Mouse (Mus musculus) liver, postnatal 0 days (tissue): Measurements from ENCODE around the gene Dnaic2. TPM values are rescaled to one million over a fixed set of nuclear protein-coding genes. Genes with fewer than 3 reads are reported as not detected.

ENCODE experiments used
- ATAC-seq: fragments of 200-750 bp; cut with Nextera tagmentation; 2 replicates; pipeline ENCODE4 v1.8.0; 2017; ENCODE audit warnings: mild to moderate bottlenecking, moderate library complexity
- DNase-seq: peaks from one replicate; pipeline ENCODE4 v3.0.0-alpha.2; 2016
- H3K27ac ChIP-seq: fragments of 300-500 bp; sonication (generic); 2 replicates; pipeline ENCODE4 v1.5.1; 2014; ENCODE audit warnings: antibody characterized with exemption, moderate library complexity, mild to moderate bottlenecking, low read depth
- H3K27me3 ChIP-seq: fragments of 300-500 bp; sonication (generic); 2 replicates; pipeline ENCODE4 v1.6.1; 2014; ENCODE audit warnings: low read length, control low read depth, mixed read lengths; ENCODE audit not compliant: insufficient read depth
- H3K36me3 ChIP-seq: fragments of 300-500 bp; sonication (generic); replicated peaks from 2 replicates; pipeline ENCODE4 v1.6.1; 2014; ENCODE audit warnings: mild to moderate bottlenecking, control low read depth, low read length, moderate library complexity, mixed read lengths; ENCODE audit not compliant: insufficient read depth
- H3K4me1 ChIP-seq: fragments of 300-500 bp; sonication (generic); 2 replicates; pipeline ENCODE4 v1.6.1; 2014; ENCODE audit warnings: antibody characterized with exemption, mild to moderate bottlenecking, control low read depth; ENCODE audit not compliant: insufficient read depth
- H3K4me2 ChIP-seq: fragments of 300-500 bp; sonication (generic); 2 replicates; pipeline ENCODE4 v1.6.1; 2014; ENCODE audit warnings: low read depth, mild to moderate bottlenecking, low read length, moderate library complexity, mixed read lengths
- H3K4me3 ChIP-seq: fragments of 300-500 bp; sonication (generic); 2 replicates; pipeline ENCODE4 v1.5.1; 2014; ENCODE audit warnings: low read depth, low read length
- H3K9ac ChIP-seq: fragments of 300-500 bp; sonication (generic); replicated peaks from 2 replicates; pipeline ENCODE4 v1.6.1; 2014; ENCODE audit warnings: mild to moderate bottlenecking, moderate library complexity
- H3K9me3 ChIP-seq: fragments of 300-500 bp; sonication (generic); 2 replicates; pipeline ENCODE4 v1.6.1; 2016; ENCODE audit warnings: mild to moderate bottlenecking, control low read depth, low read length, mixed read lengths
- CTCF ChIP-seq: sonication (generic); IDR thresholded peaks from 2 replicates; pipeline ENCODE4 v1.5.1; 2016; ENCODE audit warnings: antibody characterized with exemption, low read depth
- EP300 ChIP-seq: IDR thresholded peaks from 2 replicates; pipeline ENCODE4 v1.6.1; 2016; ENCODE audit warnings: antibody characterized with exemption, low read depth, mild to moderate bottlenecking
- WGBS: fragments of 180-500 bp; shearing (Covaris S2); extraction: QIAGEN DNeasy Blood & Tissue Kit; methylation state at CpG from one replicate; pipeline ENCODE4 v1.1.7; 2014; ENCODE audit not compliant: insufficient replicate concordance; 5-methylcytosine and 5-hydroxymethylcytosine counted together
- polyA plus RNA-seq: library from polyadenylated mRNA; unstranded; fragments of >200 nt; fragmentation: Nextera tagmentation; extraction: Ambion mirVana; gene quantifications from 2 replicates; pipeline ENCODE4 v1.2.1, GENCODE M21; 2015

The Dnaic2 gene
- polyA plus RNA-seq, 1 experiment from 2014 or later: 0.13 TPM

- no peaks in the 10 kb centered on the region for H3K9me3 ChIP-seq
- H3K4me1 ChIP-seq: no peaks in the 10 kb centered on the region
- no peak overlapping the region for H3K4me3 ChIP-seq
- no peak for DNase-seq
- 79% methylated on average over 3 of the region's 3 CpGs for WGBS
- no peak overlapping the region for H3K4me2 ChIP-seq
- H3K36me3 ChIP-seq: peaks cover 6% of the 10 kb centered on the region; the same call in 1 of the 2 replicates
- H3K27ac ChIP-seq: no peak overlapping the region
- H3K9ac ChIP-seq: no peak overlapping the region
- no peak for TF ChIP-seq CTCF
- TF ChIP-seq EP300: no peak
- no peak for ATAC-seq
- no peaks in the 10 kb centered on the region for H3K27me3 ChIP-seq
Observed at GRCm38 (mm10) chr11:114711393-114711792, 15.8 kb upstream of the Dnaic2 start.

GRCm38 (mm10) chr11:114711861-114712260, 15.3 kb upstream of the Dnaic2 start:
- Histone ChIP-seq H3K27me3 (no peaks in the 10 kb centered on the region), H3K4me1 (no peaks in the 10 kb centered on the region), H3K4me2 (no peak overlapping the region), H3K9ac (no peak overlapping the region), H3K36me3 (peaks cover 6% of the 10 kb centered on the region; the same call in 1 of the 2 replicates), H3K4me3 (no peak overlapping the region), H3K27ac (no peak overlapping the region), H3K9me3 (no peaks in the 10 kb centered on the region)
- ATAC-seq (no peak), DNase-seq (no peak)
- TF ChIP-seq CTCF (no peak), EP300 (no peak)
- WGBS: 80% methylated on average over 12 of the region's 12 CpGs

GRCm38 (mm10) chr11:114714526-114714925, 12.7 kb upstream of the Dnaic2 start:
- Histone ChIP-seq H3K27ac (no peak overlapping the region), H3K36me3 (peaks cover 2% of the 10 kb centered on the region; the same call in 1 of the 2 replicates), H3K4me3 (no peak overlapping the region), H3K4me1 (no peaks in the 10 kb centered on the region), H3K4me2 (no peak overlapping the region), H3K9me3 (no peaks in the 10 kb centered on the region), H3K9ac (no peak overlapping the region), H3K27me3 (no peaks in the 10 kb centered on the region)
- WGBS: 91% methylated on average over 6 of the region's 6 CpGs
- no peak for DNase-seq
- TF ChIP-seq CTCF (no peak), EP300 (no peak)
- no peak for ATAC-seq

- H3K27me3 ChIP-seq: no peaks in the 10 kb centered on the region
- no peak overlapping the region for H3K4me2 ChIP-seq
- no peak for TF ChIP-seq CTCF
- 77% methylated on average over 7 of the region's 7 CpGs for WGBS
- H3K4me3 ChIP-seq: no peak overlapping the region
- no peaks in the 10 kb centered on the region for H3K9me3 ChIP-seq
- DNase-seq (no peak), ATAC-seq (no peak)
- no peak overlapping the region for H3K9ac ChIP-seq
- no peaks in the 10 kb centered on the region for H3K4me1 ChIP-seq
- peaks cover 2% of the 10 kb centered on the region; the same call in 1 of the 2 replicates for H3K36me3 ChIP-seq
- H3K27ac ChIP-seq: no peak overlapping the region
Observed at GRCm38 (mm10) chr11:114715531-114715930, 11.7 kb upstream of the Dnaic2 start.

- ATAC-seq (peak; percentile 46; the same call in 1 of the 2 replicates), DNase-seq (no peak)
- Histone ChIP-seq H3K4me3 (no peak overlapping the region), H3K4me1 (peaks cover 5% of the 10 kb centered on the region), H3K36me3 (no peaks in the 10 kb centered on the region), H3K27me3 (no peaks in the 10 kb centered on the region), H3K4me2 (no peak overlapping the region), H3K9ac (no peak overlapping the region), H3K27ac (no peak overlapping the region), H3K9me3 (no peaks in the 10 kb centered on the region)
- TF ChIP-seq EP300 (no peak), CTCF (no peak)
- 68% methylated on average over 10 of the region's 10 CpGs for WGBS
Observed at GRCm38 (mm10) chr11:114720535-114720934, 6.7 kb upstream of the Dnaic2 start.

GRCm38 (mm10) chr11:114722438-114722837, 4.8 kb upstream of the Dnaic2 start:
- H3K4me3 ChIP-seq: no peak overlapping the region
- no peaks in the 10 kb centered on the region for H3K9me3 ChIP-seq
- DNase-seq (no peak), ATAC-seq (no peak)
- no peak overlapping the region for H3K9ac ChIP-seq
- WGBS: 84% methylated on average over 8 of the region's 8 CpGs
- no peaks in the 10 kb centered on the region for H3K36me3 ChIP-seq
- TF ChIP-seq EP300 (no peak), CTCF (no peak)
- H3K4me1 ChIP-seq: peaks cover 12% of the 10 kb centered on the region
- no peak overlapping the region for H3K27ac ChIP-seq
- H3K27me3 ChIP-seq: no peaks in the 10 kb centered on the region
- no peak overlapping the region for H3K4me2 ChIP-seq

- no peak for ATAC-seq
- no peak overlapping the region for H3K9ac ChIP-seq
- 63% methylated on average over 13 of the region's 13 CpGs for WGBS
- H3K4me3 ChIP-seq: no peak overlapping the region
- H3K4me1 ChIP-seq: peaks cover 14% of the 10 kb centered on the region
- H3K27ac ChIP-seq: no peak overlapping the region
- no peaks in the 10 kb centered on the region for H3K9me3 ChIP-seq
- TF ChIP-seq CTCF (no peak), EP300 (no peak)
- no peaks in the 10 kb centered on the region for H3K27me3 ChIP-seq
- DNase-seq: no peak
- H3K36me3 ChIP-seq: no peaks in the 10 kb centered on the region
- H3K4me2 ChIP-seq: no peak overlapping the region
Observed at GRCm38 (mm10) chr11:114723030-114723429, 4.2 kb upstream of the Dnaic2 start.
